Mouse (Mus musculus) testis, adult 2 months (tissue): ENCODE results near the gene Scgb1c1. TPM values are rescaled to one million over a fixed set of nuclear protein-coding genes. Genes with fewer than 3 reads are reported as not detected.

Experiments used
- H3K27ac ChIP-seq: fragments of 200-500 bp; 2 replicates; pipeline ENCODE4 v1.5.1; 2012; ENCODE audit warnings: low read depth, low read length; ENCODE audit not compliant: control insufficient read depth, insufficient read depth
- H3K27me3 ChIP-seq: fragments of 200-500 bp; 2 replicates; pipeline ENCODE4 v1.6.1; 2012; ENCODE audit warnings: mild to moderate bottlenecking, low read length, moderate library complexity; ENCODE audit not compliant: control insufficient read depth, insufficient read depth
- H3K36me3 ChIP-seq: fragments of 200-500 bp; 2 replicates; pipeline ENCODE4 v1.6.1; 2012; ENCODE audit warnings: mild to moderate bottlenecking, low read length; ENCODE audit not compliant: control insufficient read depth, insufficient read depth
- H3K4me1 ChIP-seq: fragments of 200-500 bp; 2 replicates; pipeline ENCODE4 v1.6.1; 2012; ENCODE audit warnings: low read length; ENCODE audit not compliant: control insufficient read depth, insufficient read depth
- H3K4me3 ChIP-seq: fragments of 200-500 bp; 2 replicates; pipeline ENCODE4 v1.5.1; 2012; ENCODE audit warnings: low read depth, mild to moderate bottlenecking, low read length, moderate library complexity, mixed read lengths; ENCODE audit not compliant: control insufficient read depth
- CTCF ChIP-seq: fragments of 200-500 bp; IDR thresholded peaks from 2 replicates; pipeline ENCODE4 v1.5.1; 2012; ENCODE audit warnings: low read depth, mild to moderate bottlenecking, inconsistent platforms, low read length, moderate library complexity; ENCODE audit not compliant: control insufficient read depth, insufficient read depth, insufficient replicate concordance
- POLR2A ChIP-seq: fragments of 200-500 bp; IDR thresholded peaks from 2 replicates; pipeline ENCODE4 v1.6.1; 2012; ENCODE audit warnings: low read depth, mild to moderate bottlenecking, inconsistent platforms, low read length, moderate library complexity; ENCODE audit not compliant: control insufficient read depth
- polyA plus RNA-seq: library from polyadenylated mRNA; depleted of rRNA; stranded (reverse); fragments of >200 nt; gene quantifications from 2 replicates; pipeline ENCODE4 v1.2.3, GENCODE M21; 2012

Gene Scgb1c1
- polyA plus RNA-seq, 1 experiment: not detected

GRCm38 (mm10) chr7:140845683-140846082 lies 336 bp downstream of the Scgb1c1 start:
- peaks cover 3% of the 10 kb centered on the region; the same call in 1 of the 2 replicates for H3K4me1 ChIP-seq
- no peaks in the 10 kb centered on the region for H3K36me3 ChIP-seq
- no peaks in the 10 kb centered on the region for H3K27me3 ChIP-seq
- no peak overlapping the region for H3K27ac ChIP-seq
- TF ChIP-seq POLR2A: no peak
- TF ChIP-seq CTCF: no peak
- H3K4me3 ChIP-seq: peak overlapping the region; percentile 74

GRCm38 (mm10) chr7:140846676-140847075 lies 1.3 kb downstream of the Scgb1c1 start:
- H3K27ac ChIP-seq: no peak overlapping the region
- no peaks in the 10 kb centered on the region for H3K36me3 ChIP-seq
- TF ChIP-seq CTCF (no peak), POLR2A (no peak)
- no peaks in the 10 kb centered on the region for H3K27me3 ChIP-seq
- peak overlapping the region; percentile 74 for H3K4me3 ChIP-seq
- peaks cover 3% of the 10 kb centered on the region; the same call in 1 of the 2 replicates for H3K4me1 ChIP-seq

GRCm38 (mm10) chr7:140847755-140848580 lies 2.6 kb downstream of the Scgb1c1 start, which contains the start of gene Odf3:
Gene Odf3 (plus strand): TSS chr7:140847805.
- Histone ChIP-seq H3K27ac (0 out of 2 replicates have a peak within 1 kb of the TSS, but pooled peaks have one; percentile 40), H3K4me1 (peaks cover 3% of the 10 kb centered on the region; the same call in 1 of the 2 replicates), H3K36me3 (no peaks in the 10 kb centered on the region), H3K4me3 (peak within 1 kb of the TSS; percentile 74), H3K27me3 (no peaks in the 10 kb centered on the region)
- TF ChIP-seq CTCF (no peak), POLR2A (peak; percentile 23; the same call in 1 of the 2 replicates)

- Histone ChIP-seq H3K36me3 (no peaks in the 10 kb centered on the region), H3K4me3 (peak overlapping the region; percentile 74), H3K4me1 (peaks cover 3% of the 10 kb centered on the region; the same call in 1 of the 2 replicates), H3K27me3 (no peaks in the 10 kb centered on the region), H3K27ac (no peak overlapping the region)
- no peak for TF ChIP-seq POLR2A
- no peak for TF ChIP-seq CTCF
Measured at GRCm38 (mm10) chr7:140848591-140848990, 3.2 kb downstream of the Scgb1c1 start.

- Histone ChIP-seq H3K4me1 (peaks cover 8% of the 10 kb centered on the region), H3K36me3 (no peaks in the 10 kb centered on the region), H3K4me3 (no peak overlapping the region), H3K27me3 (no peaks in the 10 kb centered on the region), H3K27ac (no peak overlapping the region)
- TF ChIP-seq CTCF: no peak
- TF ChIP-seq POLR2A: no peak
Measured at GRCm38 (mm10) chr7:140851916-140852315, 6.6 kb downstream of the Scgb1c1 start.

- Histone ChIP-seq H3K36me3 (no peaks in the 10 kb centered on the region), H3K27ac (no peak overlapping the region), H3K27me3 (no peaks in the 10 kb centered on the region), H3K4me1 (peaks cover 16% of the 10 kb centered on the region), H3K4me3 (no peak overlapping the region)
- 0 out of 2 replicates have a peak, but pooled peaks have one; percentile 14 for TF ChIP-seq POLR2A
- no peak for TF ChIP-seq CTCF
Measured at GRCm38 (mm10) chr7:140853386-140853785, 8.0 kb downstream of the Scgb1c1 start.

- no peaks in the 10 kb centered on the region for H3K27me3 ChIP-seq
- TF ChIP-seq CTCF: no peak
- TF ChIP-seq POLR2A: no peak
- no peak overlapping the region for H3K27ac ChIP-seq
- H3K36me3 ChIP-seq: no peaks in the 10 kb centered on the region
- peaks cover 16% of the 10 kb centered on the region for H3K4me1 ChIP-seq
- peak overlapping the region; percentile 97 for H3K4me3 ChIP-seq
Measured at GRCm38 (mm10) chr7:140854483-140854882, 9.1 kb downstream of the Scgb1c1 start.
